Comparison of ENCODE assay signal across 11 mouse cellular contexts in the genomic region with DNA sequence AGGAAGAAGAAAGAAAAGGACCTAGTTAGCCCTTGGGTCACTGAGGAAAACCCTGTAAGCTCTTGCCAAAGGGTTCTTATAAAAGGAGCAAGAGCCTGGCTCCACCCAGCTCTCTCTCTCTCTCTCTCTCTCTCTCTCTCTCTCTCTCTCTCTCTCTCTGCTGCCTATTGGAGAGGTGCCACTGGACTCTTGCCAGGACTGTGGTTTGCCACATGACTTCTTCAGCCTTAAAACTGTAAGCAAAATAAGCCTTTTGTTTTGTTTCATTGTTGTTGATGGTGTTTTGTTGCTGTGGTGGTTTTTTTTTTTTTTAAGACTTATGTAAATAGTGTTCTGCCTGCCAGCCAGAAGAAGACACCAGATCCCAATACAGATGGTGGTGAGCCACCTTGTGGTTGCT. TPM values are rescaled to one million over a fixed set of nuclear protein-coding genes. Genes with fewer than 3 reads are reported as not detected.
A peak's percentile ranks its signal among the peaks of the same experiment; 100 is the strongest.
DNase-seq lines count a peak whose midpoint lies in the region; ATAC-seq lines count a peak whose summit lies in the region.
"Had no signal": no experiment of that assay in that cellular context is flagged by ENCODE, and none has a peak within 500 bp of the region (broad histone marks: within the 10 kb centered on the region; RNA-seq: fewer than 3 reads in every experiment).

No protein-coding gene starts in this region.

- no peaks in the 10 kb centered on the region for H3K9me3 ChIP-seq in midbrain, embryonic 16.5 days (replicated peaks; ENCODE audit: control insufficient read depth, low read length, poor library complexity, severe bottlenecking)
- H3K9me3 ChIP-seq: liver, embryonic 13.5 days; neural tube, embryonic 15.5 days had no signal

- H3K9ac ChIP-seq in midbrain, embryonic 16.5 days (ENCODE audit: low read depth, low read length): no peak overlapping the region
- H3K9ac ChIP-seq: liver, embryonic 13.5 days; neural tube, embryonic 15.5 days had no signal

- H3K36me3 ChIP-seq in midbrain, embryonic 16.5 days (ENCODE audit: control insufficient read depth, insufficient read depth, low read length): no peaks in the 10 kb centered on the region
- H3K36me3 ChIP-seq: liver, embryonic 13.5 days; neural tube, embryonic 15.5 days had no signal

- DNase-seq in adrenal gland, adult 2 months: peak; percentile 53
- no peak for DNase-seq in adrenal gland, adult 18-20 months (ENCODE audit: low spot score in 2 of 2)
- DNase-seq in left cerebral cortex, postnatal 4 days: peak; percentile 43
- DNase-seq in left cerebral cortex, adult 11 months (ENCODE audit: low spot score): no peak
- DNase-seq in adrenal gland, postnatal 36 days: peak; percentile 54 to 65
- peak; percentile 71 for DNase-seq in lung, postnatal 36 days
- no peak for DNase-seq in liver
- DNase-seq: liver, embryonic 13.5 days had no signal

- ATAC-seq in midbrain, embryonic 16.5 days: no peak

- H3K4me2 ChIP-seq in midbrain, embryonic 16.5 days (ENCODE audit: low read length): no peak overlapping the region
- H3K4me2 ChIP-seq: liver, embryonic 13.5 days; neural tube, embryonic 15.5 days had no signal

- H3K4me1 ChIP-seq in midbrain, embryonic 16.5 days (ENCODE audit: control insufficient read depth, insufficient read depth, low read length): no peaks in the 10 kb centered on the region
- H3K4me1 ChIP-seq: liver, embryonic 13.5 days; neural tube, embryonic 15.5 days had no signal

- no peak overlapping the region for H3K27ac ChIP-seq in midbrain, embryonic 16.5 days (ENCODE audit: low read length)
- H3K27ac ChIP-seq: liver, embryonic 13.5 days; neural tube, embryonic 15.5 days had no signal

- no peaks in the 10 kb centered on the region for H3K27me3 ChIP-seq in midbrain, embryonic 16.5 days (ENCODE audit: control insufficient read depth, insufficient read depth, low read depth, low read length)
- H3K27me3 ChIP-seq: liver, embryonic 13.5 days; neural tube, embryonic 15.5 days had no signal

- intact Hi-C loops in left cerebral cortex, postnatal 4 days (cut with DNase I): no loop called here

- no peak overlapping the region for H3K4me3 ChIP-seq in midbrain, embryonic 16.5 days (ENCODE audit: low read depth, low read length)
- H3K4me3 ChIP-seq: erythroblast, embryonic 14.5 days; liver, embryonic 13.5 days; neural tube, embryonic 15.5 days had no signal

RNA-seq across cellular contexts. Expression of gene Atp6v0d1, which starts 7.6 kb away (rescaled TPM):
- 100 to 1,000 TPM; 113 to 118 TPM for total RNA-seq in adrenal gland, adult 2 months (2021)
- 77.6 and 80.3 TPM in 2 replicates for polyA plus RNA-seq in adrenal gland, adult 2 months (2012; rRNA removed)
- total RNA-seq in adrenal gland, adult 18-20 months (2021): 100 to 1,000 TPM; 118 to 121 TPM
- total RNA-seq in left cerebral cortex, postnatal 4 days (2021): 100 to 1,000 TPM; 255 to 260 TPM
- total RNA-seq in adrenal gland, postnatal 36 days (2021): 100 to 1,000 TPM; 115 to 120 TPM
- polyA plus RNA-seq in midbrain, embryonic 16.5 days (2015; fragmentation: Nextera tagmentation; extraction: Ambion mirVana): 226 and 244 TPM in 2 replicates

RNA-seq across cellular contexts. Expression of gene Ripor1, which starts 31.6 kb away (rescaled TPM):
- 10 to 100 TPM; 23.2 to 37.3 TPM for total RNA-seq in adrenal gland, adult 2 months (2021)
- 29.8 and 33.0 TPM in 2 replicates for polyA plus RNA-seq in adrenal gland, adult 2 months (2012; rRNA removed)
- 10 to 100 TPM; 25.9 to 32.9 TPM for total RNA-seq in adrenal gland, adult 18-20 months (2021)
- total RNA-seq in left cerebral cortex, postnatal 4 days (2021): 10 to 100 TPM; 70.0 to 70.6 TPM
- total RNA-seq in adrenal gland, postnatal 36 days (2021): 10 to 100 TPM; 27.5 to 33.8 TPM
- polyA plus RNA-seq in midbrain, embryonic 16.5 days (2015; fragmentation: Nextera tagmentation; extraction: Ambion mirVana): 33.8 and 35.2 TPM in 2 replicates

RNA-seq across cellular contexts. Expression of gene Hsd11b2, which starts 54.9 kb away (rescaled TPM):
- under 1 TPM; 0.14 to 0.35 TPM for total RNA-seq in adrenal gland, adult 2 months (2021)
- polyA plus RNA-seq in adrenal gland, adult 2 months (2012; rRNA removed): 1.2 and 2.2 TPM in 2 replicates
- total RNA-seq in adrenal gland, adult 18-20 months (2021): under 1 TPM; 0.16 to 0.53 TPM
- total RNA-seq in left cerebral cortex, postnatal 4 days (2021): not detected
- under 1 TPM; 0.23 to 0.66 TPM for total RNA-seq in adrenal gland, postnatal 36 days (2021)
- 2.7 and 3.6 TPM in 2 replicates for polyA plus RNA-seq in midbrain, embryonic 16.5 days (2015; fragmentation: Nextera tagmentation; extraction: Ambion mirVana)
- polyA plus RNA-seq: erythroblast, embryonic 14.5 days had no signal

Comparison
In these comparisons a context has a peak if more than half of its experiments do, and no peak if none do; other contexts are left out.
1. DNase-seq: peak in adrenal gland, adult 2 months (single experiment), left cerebral cortex, postnatal 4 days (single experiment), adrenal gland, postnatal 36 days (2 of 2) and lung, postnatal 36 days (single experiment); none in adrenal gland, adult 18-20 months (0 of 2), left cerebral cortex, adult 11 months (single experiment) and liver (single experiment).